Mouse (Mus musculus) ovary, postnatal 10 days (tissue): ENCODE results near the gene Pxn.
"Not testable (repeated sequence)": the region's sequence is repeated elsewhere in the genome, so short reads cannot be mapped to it uniquely, and the experiment has no call there.

ENCODE experiments used
- DNase-seq: peaks from one replicate; pipeline ENCODE4 v3.0.0; 2022; ENCODE audit warnings: low spot score

Gene Pxn

GRCm38 (mm10) chr5:115486726-115487125, 19.8 kb upstream of the Pxn start:
- no peak for DNase-seq

- no peak for DNase-seq
Measured at GRCm38 (mm10) chr5:115487353-115487752, 19.1 kb upstream of the Pxn start.

DNA sequence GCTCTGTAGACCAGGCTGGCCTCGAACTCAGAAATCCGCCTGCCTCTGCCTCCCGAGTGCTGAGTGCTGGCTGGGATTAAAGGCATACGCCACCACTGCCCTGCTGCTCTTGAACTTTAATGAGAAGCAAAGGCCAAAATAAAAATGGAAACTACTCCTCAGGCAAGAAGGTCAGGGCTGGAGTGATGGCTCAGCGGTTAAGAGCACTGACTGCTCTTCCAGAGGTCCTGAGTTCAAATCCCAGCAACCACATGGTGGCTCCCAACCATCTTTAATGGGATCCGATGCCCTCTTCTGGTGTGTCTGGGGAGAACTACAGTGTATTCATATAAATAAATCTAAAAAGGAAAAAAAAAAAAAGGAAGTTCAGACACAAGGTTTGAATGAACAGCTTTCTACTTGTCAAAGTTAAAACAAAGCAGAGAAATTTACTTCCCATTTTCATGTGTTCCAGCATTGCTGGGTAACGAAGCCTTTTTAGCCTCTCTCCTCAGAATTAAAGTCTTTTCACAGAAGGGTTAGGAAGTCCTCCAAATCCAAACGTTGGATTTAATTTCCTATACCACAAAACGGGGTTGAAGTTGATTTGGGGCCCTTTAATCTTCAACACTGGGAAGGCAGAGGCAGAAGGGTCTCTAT, 18.4 kb upstream of the Pxn start:
- no peak for DNase-seq

- DNase-seq = peak; percentile 84
Measured at GRCm38 (mm10) chr5:115488841-115489698, 17.4 kb upstream of the Pxn start.

DNA sequence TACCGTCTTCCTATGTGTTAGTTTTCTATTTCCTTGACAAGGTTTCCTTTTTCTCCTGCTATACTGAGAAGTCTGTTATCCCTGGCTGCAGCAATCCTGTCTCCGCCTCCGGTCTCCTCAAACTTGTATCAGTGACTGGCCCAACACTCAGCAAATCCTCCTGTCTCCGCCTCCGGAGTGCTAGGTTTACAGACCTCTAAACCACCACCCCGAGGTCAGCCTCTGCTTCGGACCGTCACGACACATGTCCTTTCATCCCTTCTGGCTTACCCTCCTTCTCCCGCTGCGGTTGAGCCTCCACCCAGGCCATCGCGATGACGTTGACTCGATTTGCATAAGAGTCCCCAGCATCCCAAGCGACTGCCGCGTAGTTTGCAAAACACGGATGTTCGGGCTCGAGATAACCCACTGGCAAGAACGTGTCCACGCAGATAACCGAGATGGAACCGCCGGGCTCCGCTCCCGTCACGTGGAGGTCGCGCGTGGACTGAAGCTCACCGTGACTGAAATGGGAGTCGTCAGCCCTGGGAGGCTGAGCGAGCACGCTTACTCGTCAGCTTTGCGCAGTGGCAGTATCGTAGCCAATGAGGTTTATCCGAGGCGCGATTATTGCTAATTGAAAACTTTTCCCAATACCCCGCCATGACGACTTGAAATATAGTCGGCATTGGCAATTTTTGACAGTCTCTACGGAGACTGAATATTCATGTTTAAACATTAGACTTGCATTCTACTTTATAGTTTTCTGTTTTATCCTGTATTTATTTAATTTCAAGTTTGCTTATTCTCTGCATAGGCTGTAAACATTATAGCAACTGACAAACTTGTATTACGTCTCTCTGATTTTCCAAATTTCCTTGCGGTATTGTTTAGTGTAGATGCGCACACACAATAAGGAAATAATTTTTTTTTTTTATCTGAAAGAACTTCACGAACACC, 16.5 kb upstream of the Pxn start:
- peak; percentile 84 for DNase-seq

DNA sequence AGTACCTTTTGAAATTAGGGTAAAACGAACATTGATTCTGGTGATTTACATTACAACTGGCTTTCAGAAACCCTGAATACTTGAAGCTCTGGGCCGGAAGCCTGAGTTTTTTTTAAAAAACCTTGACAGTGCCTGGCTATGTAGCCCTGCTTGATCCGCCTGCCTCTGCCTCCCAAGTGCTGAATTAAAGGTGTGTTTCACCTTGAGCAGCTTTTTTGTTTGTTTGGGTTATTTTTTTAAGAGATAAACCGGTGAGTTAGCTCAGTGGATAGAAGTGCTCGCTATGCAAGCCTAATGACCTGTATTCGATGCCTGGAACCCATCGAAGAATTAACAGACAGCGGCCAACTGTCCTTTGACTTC, 15.9 kb upstream of the Pxn start:
- no peak for DNase-seq

GRCm38 (mm10) chr5:115491076-115491475, 15.4 kb upstream of the Pxn start:
- no peak for DNase-seq

DNA sequence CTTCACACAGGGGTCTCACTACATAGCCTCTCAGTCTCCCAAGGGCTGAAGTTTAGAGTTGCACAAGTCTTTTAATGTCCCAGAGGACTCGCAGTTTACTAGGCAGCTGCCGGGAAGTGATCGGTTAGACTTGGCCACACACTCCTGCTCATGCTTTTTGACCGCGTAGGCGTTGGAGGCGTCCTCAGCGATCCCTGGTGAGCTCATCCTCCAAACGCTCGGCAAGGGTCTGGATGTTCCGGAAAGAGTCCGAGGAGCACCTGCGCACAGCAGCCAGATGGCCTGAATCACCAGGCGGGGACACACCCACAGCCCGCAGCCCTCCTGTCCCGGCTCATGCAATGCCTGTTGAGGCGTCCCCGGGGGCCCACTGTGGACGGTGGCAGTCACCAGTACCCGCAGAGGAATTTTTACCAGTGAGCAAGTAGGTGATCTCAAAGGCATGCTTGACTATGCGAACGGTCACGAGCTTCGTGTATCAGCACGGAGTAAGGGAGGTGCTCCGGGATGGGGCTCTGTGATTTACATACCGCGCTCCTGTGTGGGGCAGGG, 14.6 kb upstream of the Pxn start:
- peak; percentile 28 for DNase-seq

DNA sequence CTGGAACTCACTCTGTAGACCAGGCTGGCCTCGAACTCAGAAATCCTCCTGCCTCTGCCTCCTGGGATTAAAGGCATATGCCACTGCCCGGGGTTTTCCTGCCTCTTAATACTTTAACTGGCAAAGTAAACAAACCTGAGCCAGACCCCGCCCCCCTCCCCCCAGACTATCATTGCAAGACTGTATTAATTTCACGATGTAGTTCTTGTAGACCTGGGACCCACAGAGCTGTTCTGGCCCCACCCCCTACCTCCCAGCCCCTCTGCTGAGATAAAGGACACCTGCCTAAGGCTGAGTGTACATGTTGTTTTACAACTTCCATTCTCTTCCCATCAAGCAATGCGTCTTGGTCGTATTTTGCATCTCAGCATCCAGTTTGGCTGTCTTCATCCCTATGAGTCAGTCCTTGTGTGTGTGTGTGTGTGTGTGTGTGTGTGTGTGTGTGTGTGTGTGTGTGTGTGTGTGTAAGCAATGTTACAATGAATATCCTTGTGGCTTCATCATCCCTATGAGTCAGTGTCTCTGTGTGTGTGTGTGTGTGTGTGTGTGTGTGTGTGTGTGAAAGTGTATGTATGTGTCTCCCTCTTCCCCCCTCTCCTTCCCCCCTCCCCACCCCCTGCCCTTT, 13.7 kb upstream of the Pxn start:
- DNase-seq = no peak

DNA sequence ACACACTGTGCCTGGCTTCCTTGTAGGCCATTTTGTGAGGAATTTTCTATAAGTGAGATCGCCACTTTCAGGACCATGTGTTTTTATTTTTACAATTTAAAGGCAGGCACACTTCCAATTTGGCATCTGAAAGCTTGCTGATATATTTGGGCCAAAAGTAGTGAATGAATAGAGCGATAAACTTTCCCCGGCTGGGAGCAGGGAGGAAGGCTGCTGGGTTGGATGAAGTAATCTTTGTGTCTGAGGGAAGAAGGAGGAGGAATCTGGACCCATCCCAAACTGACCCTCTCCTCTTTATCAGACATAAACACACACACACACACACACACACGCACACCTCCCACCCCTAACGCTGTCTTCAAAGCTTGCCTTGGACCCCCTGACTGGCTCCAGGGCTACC, 13.0 kb upstream of the Pxn start:
- DNase-seq = no peak

DNA sequence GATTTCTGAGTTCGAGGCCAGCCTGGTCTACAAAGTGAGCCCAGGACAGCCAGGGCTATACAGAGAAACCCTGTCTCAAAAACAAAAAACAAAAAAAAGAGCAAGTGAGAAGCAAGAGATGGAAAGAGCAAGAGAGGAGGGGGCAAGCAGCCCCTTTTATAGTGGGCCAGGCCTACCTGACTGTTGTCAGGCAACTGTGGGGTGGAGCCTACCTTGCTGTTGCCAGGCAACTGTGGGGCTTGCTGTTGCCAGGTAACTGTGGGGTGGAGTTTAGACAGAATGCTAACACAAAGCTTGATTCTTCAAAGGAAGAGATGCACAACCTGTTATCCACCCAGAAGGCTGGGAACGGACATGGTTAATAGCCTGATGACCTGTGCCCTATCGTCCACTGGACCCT, 10.9 kb upstream of the Pxn start:
- not testable (repeated sequence) for DNase-seq

DNA sequence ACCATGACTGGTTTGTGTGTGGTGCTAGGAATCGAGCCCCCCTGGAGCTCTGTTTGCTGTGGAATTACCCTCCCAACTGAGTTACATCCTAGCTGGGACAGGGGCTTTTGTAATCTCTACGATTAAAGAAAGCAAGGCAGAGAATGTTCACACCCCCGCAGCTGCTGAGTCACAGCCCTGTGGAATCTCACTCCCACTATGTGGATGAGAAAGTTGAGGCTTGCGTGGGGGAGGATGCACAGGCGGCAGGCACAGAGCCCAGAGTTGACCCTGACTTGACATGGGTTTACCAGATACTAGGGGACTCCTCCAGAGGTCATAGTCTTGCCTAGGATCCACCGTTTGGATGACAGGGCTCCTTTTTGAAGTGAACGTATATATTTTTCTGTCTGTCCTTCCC, 9.4 kb upstream of the Pxn start:
- no peak for DNase-seq

DNA sequence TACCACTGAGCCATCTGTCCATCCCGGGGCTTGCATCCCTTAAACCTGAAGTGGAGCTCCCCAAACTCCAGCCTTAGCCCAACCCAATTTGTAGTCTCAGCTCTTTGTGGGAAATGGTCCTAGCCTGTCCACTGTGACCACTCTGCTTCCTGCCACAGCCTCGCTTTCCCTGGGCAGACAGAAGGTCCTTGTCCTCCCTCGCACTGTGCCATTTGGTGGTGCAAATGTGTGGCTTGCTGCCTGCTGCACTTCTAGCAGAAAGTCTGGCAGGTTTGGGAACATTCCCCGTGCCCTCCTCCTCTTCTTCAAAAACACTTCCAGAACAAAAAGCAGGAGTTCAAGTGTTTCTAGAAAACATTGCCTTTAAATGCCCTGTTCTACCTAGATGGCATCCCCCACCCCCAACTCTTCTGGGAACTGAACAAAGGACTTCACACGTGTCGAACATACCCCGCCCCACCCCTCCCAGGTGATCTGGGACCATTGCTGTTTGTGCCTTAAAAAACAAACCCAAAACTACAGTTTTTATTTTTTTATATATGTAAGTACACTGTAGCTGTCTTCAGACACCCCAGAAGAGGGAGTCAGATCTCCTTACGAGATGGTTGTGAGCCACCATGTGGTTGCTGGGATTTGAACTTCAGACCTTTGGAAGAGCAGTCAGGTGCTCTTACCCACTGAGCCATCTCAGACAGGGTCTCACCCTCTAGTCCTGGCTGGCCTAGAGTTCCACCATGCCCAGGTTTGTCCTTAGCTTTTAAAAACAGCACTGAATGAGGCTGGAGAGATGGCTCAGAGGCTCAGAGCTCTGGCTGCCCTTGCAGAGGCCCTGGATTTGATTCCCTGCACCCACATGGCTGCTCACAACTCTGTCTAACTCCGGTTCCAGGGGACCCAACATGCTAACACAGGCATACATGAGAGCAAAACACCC, 7.9 kb upstream of the Pxn start:
- DNase-seq = no peak

DNA sequence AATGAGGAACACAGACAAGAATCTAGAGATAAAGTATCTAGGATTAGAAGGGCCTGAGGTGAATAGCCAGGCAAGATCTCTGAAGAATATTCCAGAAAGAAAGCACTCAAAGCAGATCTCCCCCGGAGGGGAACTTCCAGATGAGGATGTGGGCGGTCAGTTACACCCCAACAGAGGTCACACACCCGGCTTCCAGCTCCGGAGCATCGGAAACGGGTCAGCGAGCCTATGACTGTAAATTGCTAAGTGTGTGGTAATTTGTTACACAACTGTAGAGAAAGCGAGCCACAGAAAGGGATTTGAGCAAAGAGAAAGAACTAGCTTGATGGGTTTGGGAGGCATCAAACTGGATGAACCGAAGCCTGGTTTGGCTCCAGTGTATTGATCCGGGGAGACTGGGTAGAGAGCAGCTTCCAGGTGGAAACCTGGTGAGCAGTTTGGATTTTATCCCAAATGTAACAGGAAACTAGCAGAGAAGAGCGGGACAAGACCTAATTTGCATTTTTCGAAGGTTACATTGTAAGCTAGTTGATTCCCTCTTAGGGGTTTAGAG, 6.0 kb upstream of the Pxn start:
- no peak for DNase-seq

DNA sequence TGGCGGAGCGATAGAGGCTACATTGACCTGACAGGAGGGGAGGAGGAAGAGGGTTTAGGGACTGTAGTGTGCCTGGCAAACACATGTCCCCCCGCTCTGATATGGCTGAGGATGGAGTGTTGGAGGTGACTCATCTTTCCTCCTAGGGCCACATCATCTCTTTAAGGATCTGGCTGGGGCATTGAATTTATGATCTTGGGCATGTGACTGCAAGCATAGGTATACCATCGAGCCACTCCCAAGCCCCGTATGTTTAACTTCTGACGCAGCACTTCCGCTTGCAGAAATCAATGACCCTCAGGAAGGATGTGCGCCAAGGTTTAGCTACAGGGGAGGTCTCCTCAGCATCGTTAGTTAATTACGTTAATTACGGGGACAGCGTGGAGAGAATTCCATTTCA, 3.4 kb upstream of the Pxn start:
- DNase-seq = no peak

DNA sequence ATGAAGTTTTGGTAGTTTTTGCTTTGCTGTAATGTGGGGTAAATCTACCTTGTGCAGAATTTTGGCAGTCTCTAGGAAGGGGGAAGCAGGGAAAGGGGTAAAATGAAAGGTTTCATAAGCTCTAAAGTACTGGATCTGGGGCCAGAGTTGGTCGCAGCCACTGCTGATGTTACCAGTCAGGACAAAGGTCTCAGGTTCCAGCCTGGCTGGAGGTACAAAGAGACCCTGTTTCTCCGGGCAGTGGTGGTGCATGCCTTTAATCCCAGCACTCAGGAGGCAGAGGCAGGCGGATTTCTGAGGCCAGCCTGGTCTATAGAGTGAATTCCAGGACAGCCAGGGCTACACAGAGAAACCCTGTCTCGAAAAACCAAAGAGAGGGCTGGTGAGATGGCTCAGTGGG, 859 bp upstream of the Pxn start:
- DNase-seq = not testable (repeated sequence)

DNA sequence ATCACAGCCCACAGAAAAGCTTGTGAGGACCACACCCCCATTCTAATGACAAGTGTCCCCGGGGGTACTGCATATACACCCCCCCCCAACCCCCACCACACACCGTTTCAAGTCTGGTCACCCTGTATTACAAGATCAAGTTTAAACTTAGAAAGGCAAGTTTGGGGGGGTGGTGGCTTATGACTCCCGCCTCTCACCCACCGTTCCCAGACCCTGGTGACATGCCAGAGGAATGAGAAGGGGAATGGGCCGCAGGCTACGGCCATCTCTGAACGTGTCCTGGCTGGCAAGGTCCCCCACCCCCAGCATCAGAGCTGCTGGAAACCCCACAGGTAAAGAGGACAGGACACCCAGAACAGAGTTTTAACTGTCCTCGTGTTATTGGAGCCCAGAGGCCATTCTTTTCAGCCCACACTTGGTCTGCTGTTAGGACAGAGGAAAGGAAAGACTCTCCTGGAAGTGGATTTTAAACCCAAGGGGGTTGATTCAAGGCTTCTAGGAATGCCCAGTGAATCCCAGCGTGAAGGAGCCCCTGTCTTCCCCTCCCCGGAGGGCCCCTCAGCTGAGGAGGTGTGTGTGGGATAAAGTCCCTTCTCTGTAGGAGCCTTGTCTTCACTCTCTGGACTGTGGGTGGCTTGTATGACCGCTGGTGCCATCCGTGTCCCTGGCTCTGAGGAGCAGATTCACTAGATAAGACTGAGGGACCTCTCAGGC, 948 bp downstream of the Pxn start:
- DNase-seq = no peak

DNA sequence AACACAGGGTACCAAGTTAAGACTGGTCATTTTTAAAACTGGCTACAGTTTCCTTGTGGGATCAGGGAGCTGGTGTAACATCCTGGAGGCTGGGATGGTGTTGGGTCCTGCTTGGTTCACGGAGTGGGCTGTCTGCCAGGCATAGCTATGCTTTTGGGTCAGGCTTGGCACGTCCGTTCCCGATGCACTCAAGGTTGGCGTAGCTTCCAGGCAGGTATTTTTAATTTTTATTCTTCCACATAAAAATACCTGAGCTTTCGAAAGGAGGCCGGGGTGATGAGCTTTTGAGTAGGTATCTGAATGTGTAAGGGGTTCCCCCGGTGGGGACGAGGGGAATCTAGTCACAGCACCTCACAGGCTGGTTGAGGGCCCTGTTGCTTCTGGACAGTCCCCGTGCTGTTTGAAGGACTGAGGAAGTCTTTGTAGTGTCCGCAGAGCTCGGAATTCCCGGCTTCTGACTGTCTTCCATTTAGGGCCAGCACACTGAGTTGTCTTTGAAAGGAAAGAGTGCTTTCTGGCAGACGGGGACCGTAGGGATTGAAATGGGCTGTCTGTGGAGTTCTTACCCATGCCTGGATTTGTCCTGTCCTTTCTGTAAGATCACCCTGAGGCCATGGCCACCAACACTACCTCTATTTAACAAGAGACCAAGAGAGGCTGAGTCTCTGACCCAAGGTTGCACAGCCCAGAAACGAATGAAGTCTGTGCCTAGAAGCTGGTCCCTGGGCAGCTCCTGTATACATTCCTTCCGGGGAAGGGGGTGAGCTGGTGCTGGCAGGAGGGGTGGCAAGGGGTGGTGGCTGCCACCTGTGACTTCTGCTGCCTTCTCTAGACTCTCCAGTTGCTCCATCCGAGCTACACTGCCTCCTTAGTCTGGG, 1.7 kb downstream of the Pxn start:
- no peak for DNase-seq

DNA sequence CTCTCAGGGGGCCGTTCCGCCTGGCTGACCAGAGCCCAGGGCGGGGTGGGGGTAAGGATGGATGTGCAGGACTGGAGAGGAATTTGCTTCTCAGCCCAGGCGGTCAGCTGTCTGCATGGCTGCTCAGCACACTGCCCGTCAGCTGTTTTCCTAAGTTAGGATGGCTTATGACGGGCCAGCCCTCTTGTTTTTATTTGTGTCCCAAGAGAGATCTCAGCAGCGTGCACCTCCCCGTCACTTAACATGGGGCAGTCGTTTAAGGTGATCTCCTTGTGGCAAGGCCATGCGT, 2.3 kb downstream of the Pxn start:
- DNase-seq = no peak
